Mouse (Mus musculus) frontal cortex, postnatal 36 days (tissue): Measurements from ENCODE around the gene Alg9.
"Not testable (repeated sequence)": the region's sequence is repeated elsewhere in the genome, so short reads cannot be mapped to it uniquely, and the experiment has no call there.

ENCODE experiments used
- DNase-seq, 2 experiments: peaks; one replicate each; pipeline ENCODE4 v3.0.0; 2022; ENCODE audit warnings: low spot score in 2 of 2

Gene Alg9

GRCm38 (mm10) chr9:50816512-50816911 is 41.7 kb downstream of the Alg9 start:
- no peak for DNase-seq

GRCm38 (mm10) chr9:50818050-50818449 is 43.2 kb downstream of the Alg9 start:
- no peak for DNase-seq

DNA sequence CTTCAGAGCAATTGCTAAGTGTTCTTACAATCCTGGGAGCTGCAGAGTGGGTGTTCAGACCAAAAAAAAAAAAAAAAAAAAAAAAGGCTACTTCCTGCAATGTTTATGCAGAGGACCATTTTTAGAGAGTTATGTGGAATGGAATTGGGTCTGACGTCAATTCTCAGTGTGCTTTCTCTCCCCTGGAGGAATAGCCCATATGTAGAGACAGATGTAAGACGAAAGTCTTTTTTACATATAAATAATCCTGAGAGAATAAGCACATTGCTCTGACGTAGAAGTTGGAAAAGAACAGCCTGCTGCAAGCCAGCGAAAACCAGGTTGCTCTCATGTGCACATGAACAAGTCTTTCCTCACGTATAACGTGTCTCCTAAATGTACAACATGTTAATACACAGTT is 44.9 kb downstream of the Alg9 start:
- peak; percentile 22 to 61 for DNase-seq

DNA sequence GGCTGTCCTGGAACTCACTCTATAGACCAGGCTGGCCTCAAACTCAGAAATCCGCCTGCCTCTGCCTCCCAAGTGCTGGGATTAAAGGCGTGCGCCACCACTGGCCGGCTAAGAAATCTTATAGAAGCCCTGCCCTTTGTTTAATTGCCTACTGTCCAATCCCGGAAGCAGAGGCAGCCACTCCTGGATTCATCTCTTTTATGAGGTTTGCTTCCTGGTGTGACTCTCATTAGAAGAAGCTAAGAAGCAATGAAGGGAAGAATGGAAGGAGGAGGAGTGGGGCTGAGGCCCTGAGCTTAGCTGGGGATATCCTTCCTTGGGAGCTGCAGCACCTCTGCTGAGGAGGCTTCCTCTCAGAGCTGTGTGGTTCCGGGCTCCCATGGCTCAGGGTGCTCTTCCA is 46.8 kb downstream of the Alg9 start:
- no peak for DNase-seq

DNA sequence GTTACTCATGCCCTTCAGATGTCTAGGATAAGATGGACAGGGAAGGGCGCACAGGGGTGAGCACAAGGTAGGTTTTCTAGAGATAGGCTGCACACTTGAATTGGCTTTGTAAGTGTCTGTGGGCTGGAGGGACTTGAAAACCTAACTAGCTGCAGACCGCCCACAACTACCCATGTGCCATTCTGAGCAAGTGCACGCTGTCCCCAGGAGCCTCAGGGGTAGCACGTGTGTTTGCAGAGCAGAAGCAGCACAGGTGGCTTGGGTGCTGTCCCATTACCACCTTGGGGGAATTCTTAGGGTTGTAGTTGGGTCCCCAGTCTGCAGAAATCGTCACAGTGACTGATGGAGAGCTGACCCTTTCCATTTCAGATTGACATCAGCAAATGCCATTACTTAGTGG is 47.4 kb downstream of the Alg9 start:
- no peak for DNase-seq

GRCm38 (mm10) chr9:50823779-50824453 is 49.1 kb downstream of the Alg9 start:
- DNase-seq = no peak

GRCm38 (mm10) chr9:50831514-50831913 is 56.7 kb downstream of the Alg9 start:
- no peak for DNase-seq

GRCm38 (mm10) chr9:50832162-50832561 is 57.3 kb downstream of the Alg9 start:
- DNase-seq = no peak

GRCm38 (mm10) chr9:50832582-50832981 is 57.8 kb downstream of the Alg9 start:
- DNase-seq = not testable (repeated sequence)

- no peak for DNase-seq
Observed at GRCm38 (mm10) chr9:50833786-50834185, 59.0 kb downstream of the Alg9 start.

DNA sequence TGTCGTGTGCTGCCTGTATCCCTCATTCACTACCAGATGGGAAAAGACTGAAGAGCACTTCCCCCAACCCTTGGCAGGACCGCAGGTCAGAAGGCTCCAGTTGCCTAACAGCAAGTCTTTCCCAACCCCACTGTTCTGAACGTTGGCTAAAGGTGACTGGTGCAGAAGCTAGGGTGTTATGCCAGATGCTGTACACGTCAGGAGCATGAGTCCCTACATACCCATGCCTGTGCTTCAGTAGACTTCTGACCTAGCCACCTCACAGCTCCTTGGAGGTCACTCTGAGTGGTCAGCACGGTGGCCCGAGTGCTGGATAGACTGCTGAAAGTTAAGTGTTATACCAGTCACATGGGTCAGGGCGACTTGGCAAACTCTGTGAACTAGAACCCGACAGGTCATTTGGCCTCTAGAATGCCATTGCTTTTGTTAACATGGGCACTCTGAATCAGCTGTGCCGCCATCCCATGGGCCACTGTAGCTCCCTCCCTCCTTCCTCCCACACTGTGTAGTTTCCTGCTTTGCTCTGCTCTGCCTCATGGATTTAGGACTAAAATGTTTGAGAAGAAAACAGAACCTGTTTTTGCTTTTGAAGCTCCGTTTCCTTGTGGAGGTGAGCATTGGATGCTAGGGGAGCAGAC is 60.4 kb downstream of the Alg9 start:
- no peak for DNase-seq

DNA sequence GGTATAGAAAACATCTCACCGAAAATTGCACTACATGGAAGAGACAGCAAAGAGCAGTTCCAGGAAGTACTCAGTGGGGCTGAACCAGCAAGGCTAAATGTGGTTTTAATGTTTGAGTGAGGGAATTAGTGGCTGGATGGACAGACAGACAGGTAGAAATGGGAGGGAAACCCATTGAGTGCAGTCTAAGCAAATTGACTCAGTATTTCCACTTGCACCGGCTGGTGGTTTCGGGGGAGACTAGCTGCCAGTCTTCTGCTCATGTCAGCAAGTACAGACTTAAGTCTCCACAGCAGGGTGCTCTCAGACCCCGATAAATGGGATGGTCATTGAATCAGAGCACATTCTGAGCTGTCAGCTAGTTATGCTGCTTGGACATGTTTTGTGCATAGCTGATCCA is 61.3 kb downstream of the Alg9 start:
- DNase-seq = no peak

DNA sequence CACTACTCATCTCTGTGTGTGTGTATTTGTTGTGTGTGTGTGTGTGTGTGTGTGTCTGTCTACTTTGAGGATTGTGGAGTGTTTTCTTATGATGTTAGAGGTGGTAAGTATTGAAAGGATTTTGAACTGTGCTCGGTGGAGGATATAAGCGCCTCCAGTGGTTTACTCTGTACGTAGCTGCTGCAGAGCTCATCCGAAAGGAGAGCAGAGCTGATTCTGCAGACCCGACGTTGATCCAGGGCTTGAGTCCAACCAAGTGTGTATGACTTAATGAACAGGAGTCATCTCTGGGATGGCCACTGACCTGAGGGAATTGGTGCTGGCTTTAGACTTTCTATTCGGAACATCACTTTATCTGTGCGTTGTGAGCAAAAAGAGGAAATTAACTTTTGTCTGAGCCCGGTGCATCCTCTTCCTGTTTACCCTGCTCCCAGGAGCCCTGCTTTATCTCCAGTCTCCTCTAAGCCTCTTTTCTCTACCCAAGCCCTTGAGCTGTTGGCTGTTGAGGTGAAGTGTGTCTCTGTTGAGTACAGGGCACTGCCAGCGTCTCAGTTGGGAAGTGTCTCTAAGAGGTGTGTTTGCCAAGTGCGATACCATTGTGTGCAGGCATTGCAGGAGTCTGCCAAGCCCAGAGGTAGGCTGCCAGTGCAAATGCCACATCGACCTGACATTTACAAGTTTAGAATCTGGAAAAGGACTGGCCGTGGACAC is 66.4 kb downstream of the Alg9 start:
- no peak for DNase-seq

DNA sequence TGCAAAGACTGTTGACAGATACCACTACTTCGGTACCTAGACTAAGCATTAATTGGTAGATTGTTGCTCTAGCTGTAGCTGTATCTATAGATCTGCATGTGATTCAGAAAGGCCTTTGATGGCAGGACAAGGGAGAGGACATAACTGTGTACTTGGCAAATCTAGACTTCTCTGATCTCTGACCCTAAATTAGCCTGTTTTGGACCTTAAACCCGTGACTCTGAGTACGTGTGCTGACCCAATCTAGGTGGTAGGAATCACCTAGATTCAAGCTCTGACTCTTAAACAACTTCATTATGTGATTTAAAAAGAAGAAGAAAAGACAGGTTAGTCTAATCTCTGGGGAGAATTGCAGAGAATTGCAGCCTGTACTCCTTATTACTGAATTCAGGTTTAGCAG is 70.3 kb downstream of the Alg9 start, which contains the start of gene Ppp2r1b:
TSS of gene Ppp2r1b (plus strand) at position 221 of the 400 bp plus-strand sequence.
- DNase-seq = no peak

GRCm38 (mm10) chr9:50845547-50845946 is 70.7 kb downstream of the Alg9 start:
- no peak for DNase-seq

DNA sequence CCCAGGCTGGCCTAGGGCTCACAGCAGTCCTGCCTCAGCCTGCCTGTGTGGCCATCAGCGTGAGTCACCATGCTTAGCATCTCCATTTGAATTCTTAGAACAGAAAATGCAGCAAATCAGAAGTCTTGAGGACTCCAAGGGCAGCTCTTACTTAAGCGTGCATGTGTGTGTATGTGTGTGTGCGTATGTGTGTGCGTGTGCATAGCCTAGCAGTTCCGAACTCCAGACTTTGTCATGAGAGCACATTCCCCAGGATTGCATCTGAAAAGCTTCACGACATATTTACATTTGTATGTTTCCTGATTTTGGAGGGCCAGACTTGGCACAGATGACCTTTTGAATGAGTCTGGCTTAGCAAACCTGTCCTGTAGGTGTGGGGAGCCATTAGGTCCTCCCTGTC is 72.3 kb downstream of the Alg9 start:
- DNase-seq = no peak

GRCm38 (mm10) chr9:50847606-50848368 is 73.0 kb downstream of the Alg9 start:
- DNase-seq = no peak

DNA sequence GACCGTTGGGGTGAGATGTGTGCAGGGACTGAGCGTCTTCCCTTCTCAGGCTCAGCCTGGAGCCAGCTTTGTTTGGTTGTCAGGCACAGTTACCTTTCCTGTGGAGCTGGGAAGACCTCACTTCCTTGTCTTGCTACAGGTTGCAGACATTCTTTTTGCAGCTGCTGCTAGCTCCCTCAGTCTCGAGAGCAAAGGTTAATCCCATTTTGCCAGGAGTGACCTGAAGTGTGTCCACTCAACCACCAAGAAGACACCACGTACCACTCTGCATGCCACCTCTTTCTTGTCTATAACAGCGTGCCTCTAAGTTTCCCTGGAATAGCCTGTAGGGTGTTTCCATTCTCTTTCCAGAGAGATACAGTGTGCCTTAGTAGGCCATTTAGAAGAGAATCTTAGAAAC is 74.0 kb downstream of the Alg9 start:
- no peak for DNase-seq

DNA sequence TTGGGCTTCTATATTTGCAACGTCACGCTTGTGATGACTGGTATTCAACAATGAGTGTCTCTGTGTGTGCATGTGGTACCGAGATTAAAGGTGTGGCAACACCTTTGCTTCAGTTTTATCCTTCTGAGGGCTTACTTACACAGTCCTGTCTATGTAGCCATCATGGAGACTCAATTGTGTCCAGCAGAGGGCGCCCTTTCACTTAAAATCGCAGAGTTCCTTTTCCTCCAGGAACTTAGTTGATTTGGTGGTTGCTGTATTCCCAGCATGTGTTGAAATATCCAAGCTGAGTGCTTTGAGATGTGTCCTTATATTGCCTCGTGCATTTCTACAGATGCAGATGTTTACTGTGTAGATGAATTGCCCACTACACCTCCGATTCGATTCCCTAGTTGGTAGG is 74.4 kb downstream of the Alg9 start:
- peak; percentile 92 to 97 for DNase-seq

DNA sequence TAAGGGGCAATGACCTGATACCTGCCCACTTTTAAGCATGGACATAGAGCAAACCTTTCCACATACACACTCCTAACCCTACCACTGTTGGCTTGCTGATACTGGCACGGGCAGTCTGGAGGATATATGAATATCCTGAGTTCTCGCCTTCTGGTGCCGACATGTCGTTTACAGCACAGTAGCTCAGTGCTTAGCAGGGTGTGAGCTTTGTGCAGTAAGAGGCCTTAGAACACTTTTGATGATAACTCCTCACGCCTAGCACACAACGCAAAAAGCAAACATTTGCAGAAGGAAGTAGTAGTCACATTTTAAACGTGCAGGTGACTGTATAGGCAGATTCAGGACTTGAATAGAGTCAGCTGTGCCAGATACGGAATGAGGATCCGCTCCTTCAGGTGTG is 74.9 kb downstream of the Alg9 start:
- DNase-seq = no peak

GRCm38 (mm10) chr9:50850271-50850670 is 75.5 kb downstream of the Alg9 start:
- DNase-seq = no peak

DNA sequence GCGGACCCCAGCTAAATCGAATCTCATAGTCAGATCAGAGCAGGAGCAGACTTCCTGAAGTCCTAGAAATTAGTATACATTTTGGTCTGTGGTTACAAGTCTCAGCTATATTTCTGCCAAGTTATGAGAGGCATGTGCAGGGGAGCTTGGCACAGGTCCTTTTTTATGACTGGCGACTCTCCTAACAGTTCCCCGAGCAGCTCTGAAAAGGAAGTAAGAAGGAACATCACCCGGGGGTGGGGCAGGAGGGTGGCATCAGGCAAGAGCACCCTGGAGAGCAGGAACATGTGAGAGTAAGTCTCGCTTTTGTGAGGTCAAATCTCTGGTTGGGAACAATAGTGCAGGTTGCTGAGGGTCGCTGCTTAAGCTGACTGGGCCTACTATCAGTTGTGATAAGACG is 75.9 kb downstream of the Alg9 start:
- DNase-seq = peak; percentile 46 to 54
